Mouse (Mus musculus) large intestine, adult 2 months (tissue): ENCODE measurements at regions not wholly inside any gene's neighbourhood (a gene's known extent, or its start where the extent isn't known, plus 50 kb on each side); places are given as distances from the start of the nearest gene placed in this dataset.

Experiments
- DNase-seq: peaks from one replicate; pipeline ENCODE4 v3.0.0-alpha.2; 2012; ENCODE audit warnings: low read depth, low spot score
- WGBS: fragments of 180-500 bp; shearing (Covaris S2); methylation state at CpG from one replicate; pipeline ENCODE4 v1.1.7; 2018; 5-methylcytosine and 5-hydroxymethylcytosine counted together

- DNase-seq, result no peak
- whole genome bisulfite sequencing, result 88% methylated on average over 1 of the region's 1 CpGs
These were observed 50.8 kb upstream of the Fhl2 start for GRCm38 (mm10) chr1:43247609-43248008.

DNA sequence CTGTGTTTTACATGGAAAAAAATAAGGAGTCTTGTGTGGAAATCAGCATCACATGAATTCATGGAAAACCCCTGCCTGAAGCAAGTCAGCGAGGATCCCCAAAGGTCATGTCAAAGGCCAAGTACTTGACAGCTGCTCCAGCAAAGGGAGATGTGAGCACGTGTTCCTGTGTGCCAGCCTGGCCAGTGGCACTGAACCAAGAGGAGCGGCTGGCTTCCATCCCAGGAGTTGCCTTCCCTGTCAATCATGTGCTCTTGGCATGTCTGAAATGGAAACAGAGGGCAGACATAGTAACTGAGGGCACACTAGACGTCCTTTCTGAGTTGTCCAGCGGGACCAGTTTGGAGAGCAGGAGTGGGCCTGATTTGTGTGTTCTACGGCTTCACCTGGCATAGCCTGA is 53.5 kb upstream of the Fhl2 start:
- no peak for DNase-seq
- WGBS, result 52% methylated on average over 6 of the region's 6 CpGs

- WGBS, result 78% methylated on average over 7 of the region's 7 CpGs
- DNase-seq, result no peak
These were observed 54.6 kb upstream of the Fhl2 start for GRCm38 (mm10) chr1:43251356-43251755.

- 84% methylated on average over 1 of the region's 1 CpGs for WGBS
- DNase-seq, result no peak
These were observed 57.3 kb upstream of the Fhl2 start for GRCm38 (mm10) chr1:43254129-43254528.

- DNase-seq, result no peak
These were observed 59.3 kb upstream of the Fhl2 start for GRCm38 (mm10) chr1:43256078-43256477.

GRCm38 (mm10) chr1:43257909-43258308 is 61.1 kb upstream of the Fhl2 start:
- WGBS, result 90% methylated on average over 6 of the region's 6 CpGs
- DNase-seq, result no peak

DNA sequence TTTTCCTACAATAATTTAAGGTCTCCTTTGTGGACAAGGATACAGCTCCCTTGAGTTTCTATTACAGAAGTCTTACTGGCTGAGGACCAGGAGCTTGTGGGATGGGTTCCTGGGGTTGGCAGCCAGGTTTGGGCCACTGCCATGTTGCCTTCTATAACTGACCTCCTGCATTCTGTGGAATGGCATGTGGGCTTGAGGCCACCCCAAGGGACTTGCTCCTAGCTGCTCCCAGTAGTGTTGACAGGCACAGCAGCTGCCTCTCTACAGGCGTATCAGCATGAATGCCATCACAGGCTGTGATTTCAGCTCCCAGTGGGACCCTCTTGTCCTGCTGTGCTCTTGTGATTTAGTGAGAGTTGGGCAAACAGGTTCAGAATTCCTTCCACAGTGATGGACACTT is 63.1 kb upstream of the Fhl2 start:
- 89% methylated on average over 1 of the region's 1 CpGs for WGBS
- no peak for DNase-seq

GRCm38 (mm10) chr1:43260491-43260890 is 63.7 kb upstream of the Fhl2 start:
- 86% methylated on average over 4 of the region's 4 CpGs for WGBS
- no peak for DNase-seq

DNA sequence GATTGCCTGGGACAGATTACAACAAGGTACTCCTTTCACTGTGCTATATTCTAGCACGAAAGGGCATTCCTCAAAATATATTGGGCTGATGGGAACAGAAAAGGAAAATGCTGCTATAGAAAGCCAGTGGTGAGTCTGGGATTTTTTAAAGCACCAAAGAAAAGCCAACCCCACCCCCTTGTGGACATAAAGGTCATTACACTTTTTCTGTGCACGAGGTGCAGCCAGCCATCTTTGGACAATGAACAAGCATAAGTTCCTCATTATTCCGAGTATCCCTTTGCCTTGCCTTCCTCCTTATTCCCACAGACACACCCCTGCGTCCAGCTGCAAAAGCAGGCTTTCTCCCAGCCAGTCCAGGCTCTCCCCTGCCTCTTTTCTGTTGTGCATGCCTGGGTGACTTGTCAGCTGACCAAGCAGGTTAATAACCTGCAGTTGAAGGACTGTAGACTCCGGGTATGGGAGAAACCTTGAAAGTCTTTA is 67.7 kb upstream of the Fhl2 start:
- 5% methylated on average over 5 of the region's 5 CpGs for WGBS
- DNase-seq, result peak; percentile 58

DNA sequence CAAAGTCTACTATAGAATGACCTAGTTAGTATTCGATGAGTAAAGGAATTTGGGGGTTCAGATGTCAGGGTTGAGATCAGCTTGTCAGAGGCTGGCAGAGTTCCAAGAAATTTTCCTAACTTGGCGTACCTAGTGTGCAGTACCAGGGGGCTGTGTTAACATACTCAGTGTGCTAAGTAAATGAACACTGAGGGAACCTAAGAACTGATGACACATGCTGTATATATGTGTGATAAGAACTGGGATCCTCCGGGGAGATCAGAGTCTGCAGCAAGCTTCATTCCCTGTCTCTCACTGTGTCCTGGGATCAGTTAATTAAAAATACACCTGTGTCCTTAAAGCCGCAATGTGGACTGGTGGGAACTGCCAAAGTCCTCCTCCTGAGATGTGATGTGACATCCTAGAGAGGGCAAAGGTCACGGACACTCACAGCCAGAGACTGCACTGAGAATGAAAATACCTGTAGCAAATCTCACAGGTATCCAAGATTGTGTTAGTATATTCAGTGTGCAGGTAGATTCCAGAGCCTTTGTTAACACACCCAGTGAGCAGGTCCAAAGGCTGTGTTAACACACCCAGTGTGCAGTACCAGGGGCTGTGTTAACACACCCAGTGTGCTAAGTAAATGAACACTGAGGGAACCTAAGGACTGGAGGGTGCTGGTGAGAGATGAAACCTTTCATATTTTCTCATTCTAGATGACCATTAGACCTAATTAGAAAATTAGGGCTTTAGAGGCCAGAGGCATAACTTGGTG is 69.1 kb upstream of the Fhl2 start:
- DNase-seq, result peak; percentile 22
- WGBS, result 52% methylated on average over 5 of the region's 5 CpGs

- WGBS, result 27% methylated on average over 7 of the region's 7 CpGs
- DNase-seq, result peak; percentile 27
These were observed 72.9 kb upstream of the Fhl2 start for GRCm38 (mm10) chr1:43269685-43270084.

GRCm38 (mm10) chr1:43273236-43273868 is 76.6 kb upstream of the Fhl2 start:
- no peak for DNase-seq
- WGBS, result 83% methylated on average over 2 of the region's 2 CpGs

DNA sequence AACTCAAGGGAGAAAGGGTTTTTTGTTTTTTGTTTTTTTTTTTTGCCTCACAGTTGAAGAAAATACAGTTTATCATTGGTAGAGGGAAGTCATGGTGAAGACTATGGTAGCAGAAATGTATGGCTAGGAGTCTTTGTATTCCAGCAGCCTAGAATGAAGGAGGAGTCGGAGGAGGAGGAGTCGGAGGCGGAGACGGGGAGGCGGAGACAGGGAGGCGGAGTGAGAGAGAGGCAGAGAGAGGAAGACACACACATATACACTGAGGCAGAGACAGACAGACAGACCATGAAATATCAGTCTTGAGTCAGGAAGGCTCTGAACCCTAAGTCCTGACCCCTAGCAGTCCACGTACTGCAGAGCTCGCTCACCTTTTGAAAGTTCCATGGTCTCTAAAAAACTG is 95.0 kb upstream of the Fhl2 start:
- DNase-seq, result no peak
- WGBS, result 86% methylated on average over 8 of the region's 8 CpGs

GRCm38 (mm10) chr1:43292561-43292960 is 95.8 kb upstream of the Fhl2 start:
- DNase-seq, result no peak
- 84% methylated on average over 2 of the region's 2 CpGs for WGBS

- WGBS, result 86% methylated on average over 11 of the region's 11 CpGs
- no peak for DNase-seq
These were observed 97.6 kb upstream of the Fhl2 start for GRCm38 (mm10) chr1:43294221-43295012.

- no peak for DNase-seq
These were observed 100.8 kb upstream of the Fhl2 start for GRCm38 (mm10) chr1:43297579-43297978.

GRCm38 (mm10) chr1:43298746-43299145 is 102.0 kb upstream of the Fhl2 start:
- 93% methylated on average over 3 of the region's 3 CpGs for WGBS
- DNase-seq, result no peak

More at GRCm38 (mm10) chr1:43297579-43297978, 100.8 kb upstream of the Fhl2 start:
- 69% methylated on average over 2 of the region's 2 CpGs for WGBS

DNA sequence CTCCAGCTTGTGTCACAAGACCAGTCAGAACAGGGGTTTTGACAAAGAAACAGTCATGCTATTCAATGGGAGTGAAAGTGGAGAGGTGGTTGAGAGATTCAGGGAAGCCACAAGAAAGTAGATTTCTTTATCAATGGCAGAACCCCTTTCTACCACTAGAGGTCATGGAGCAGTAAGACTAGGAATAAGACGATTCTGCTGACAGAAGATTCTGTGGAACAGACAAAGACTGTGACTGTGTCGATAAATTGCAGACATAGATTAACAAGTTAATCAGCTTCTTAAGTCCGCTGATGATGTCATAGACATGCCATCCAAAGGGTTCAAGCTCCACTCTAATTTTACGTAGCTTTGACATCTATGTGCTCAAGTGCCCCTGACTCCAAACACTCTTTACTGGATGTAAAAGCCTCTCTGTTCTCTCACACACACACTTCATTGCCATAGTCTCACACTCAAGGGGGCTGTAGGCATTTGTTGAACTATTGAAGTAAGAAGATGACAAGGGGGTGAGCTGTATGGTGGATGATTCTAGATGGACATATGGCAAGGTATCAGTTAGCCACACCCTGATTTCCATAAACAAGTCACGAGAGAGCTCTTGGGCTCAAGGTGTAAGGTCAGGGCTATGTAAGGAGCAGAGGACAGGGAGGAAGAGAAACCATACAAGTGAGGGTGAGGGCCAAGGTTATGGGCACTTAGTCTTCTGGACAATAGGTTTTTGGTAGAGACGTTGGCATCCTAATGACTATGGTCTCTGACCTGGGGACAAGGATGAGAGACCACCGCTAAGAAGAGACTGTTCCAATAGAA is 102.9 kb upstream of the Fhl2 start:
- 37% methylated on average over 7 of the region's 7 CpGs for WGBS

GRCm38 (mm10) chr1:43300676-43301075 is 103.9 kb upstream of the Fhl2 start:
- 92% methylated on average over 5 of the region's 5 CpGs for WGBS
- DNase-seq, result no peak

More for the DNA sequence above, 102.9 kb upstream of the Fhl2 start:
- DNase-seq, result peak; percentile 55
